Mouse (Mus musculus): ENCODE measurements around the gene Hist1h3e. TPM values are rescaled to one million over a fixed set of nuclear protein-coding genes. Genes with fewer than 3 reads are reported as not detected.
A peak's percentile ranks its signal among the peaks of the same experiment; 100 is the strongest.
"Not testable (repeated sequence)": the region's sequence is repeated elsewhere in the genome, so short reads cannot be mapped to it uniquely, and the experiment has no call there.

Gene Hist1h3e
- polyA plus RNA-seq, 1 experiment, result 2.8 TPM

DNA sequence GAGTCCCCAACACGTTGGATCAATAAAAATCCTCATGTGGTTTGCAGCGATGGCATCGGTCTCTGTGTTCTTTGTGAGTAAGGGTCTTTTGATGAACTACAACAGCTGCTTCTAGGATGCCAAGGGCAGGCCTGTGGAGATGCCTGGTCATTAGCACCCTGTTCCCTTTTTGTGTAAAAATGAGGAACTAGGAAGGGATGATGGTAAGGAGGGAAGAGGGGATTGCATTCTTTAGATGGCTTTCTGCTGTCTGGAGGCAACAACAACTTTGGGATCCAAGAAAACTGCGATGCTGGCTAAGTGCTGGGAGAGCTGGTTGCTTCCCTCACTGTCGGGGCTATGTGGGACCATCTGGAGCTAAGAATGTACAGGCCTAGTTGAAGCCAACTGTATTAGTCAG, 23.9 kb downstream of the Hist1h3e start:
- H3K27ac ChIP-seq (ENCODE audit: control insufficient read depth, insufficient read depth, low read depth, low read length), result no peak overlapping the region
- no peaks in the 10 kb centered on the region for H3K27me3 ChIP-seq (ENCODE audit: control insufficient read depth, insufficient read depth, low read length)
- H3K36me3 ChIP-seq (ENCODE audit: control insufficient read depth, insufficient read depth, low read length), result no peaks in the 10 kb centered on the region
- H3K4me3 ChIP-seq (ENCODE audit: control insufficient read depth, low read depth, low read length), result no peak overlapping the region
- TF ChIP-seq CTCF (IDR thresholded peaks at IDR 0.05; ENCODE audit: control insufficient read depth, insufficient read depth, insufficient replicate concordance, low read depth, low read length) (no peak), POLR2A (IDR thresholded peaks at IDR 0.05; ENCODE audit: control insufficient read depth, low read depth, low read length) (no peak)
- H3K4me1 ChIP-seq (ENCODE audit: control insufficient read depth, insufficient read depth, low read length), result peaks cover 7% of the 10 kb centered on the region

DNA sequence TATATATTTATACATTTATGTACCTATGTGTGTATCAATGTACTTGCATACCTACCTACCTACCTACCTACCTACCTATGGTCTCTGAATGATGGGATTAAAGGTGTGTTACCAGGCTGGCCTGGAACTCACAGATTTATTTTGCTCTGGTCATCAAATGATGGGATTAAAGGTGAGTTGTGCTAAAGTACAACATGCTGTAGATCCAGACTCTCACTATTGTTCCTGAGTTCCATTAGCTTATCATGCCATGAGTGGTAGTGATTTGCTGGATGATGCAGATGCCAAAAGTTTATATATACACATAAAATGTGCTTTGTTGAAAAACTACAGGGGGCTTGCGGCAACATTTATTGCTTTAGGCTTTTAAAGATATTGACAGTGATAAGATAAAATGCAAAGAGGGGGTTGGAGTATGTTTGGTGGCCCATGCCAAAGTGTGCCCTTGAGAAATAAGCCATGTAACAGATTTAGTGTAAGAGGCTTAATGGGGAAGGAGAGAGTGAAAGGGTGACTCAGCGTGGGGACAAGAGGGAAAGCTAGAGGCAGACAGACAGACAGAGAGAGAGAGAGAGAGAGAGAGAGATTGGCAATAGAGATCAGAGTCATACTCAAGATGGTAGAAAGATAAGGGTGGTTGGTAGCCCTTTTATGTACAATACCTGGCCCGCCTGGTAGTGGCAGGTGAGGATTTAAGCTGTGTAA, 25.0 kb downstream of the Hist1h3e start:
- no peak for TF ChIP-seq POLR2A (IDR thresholded peaks at IDR 0.05; ENCODE audit: control insufficient read depth, low read depth, low read length)
- no peak for TF ChIP-seq CTCF (IDR thresholded peaks at IDR 0.05; ENCODE audit: control insufficient read depth, insufficient read depth, insufficient replicate concordance, low read depth, low read length)
- Histone ChIP-seq H3K4me1 (ENCODE audit: control insufficient read depth, insufficient read depth, low read length) (peaks cover 7% of the 10 kb centered on the region), H3K36me3 (ENCODE audit: control insufficient read depth, insufficient read depth, low read length) (no peaks in the 10 kb centered on the region), H3K4me3 (ENCODE audit: control insufficient read depth, low read depth, low read length) (no peak overlapping the region), H3K27me3 (ENCODE audit: control insufficient read depth, insufficient read depth, low read length) (no peaks in the 10 kb centered on the region), H3K27ac (ENCODE audit: control insufficient read depth, insufficient read depth, low read depth, low read length) (no peak overlapping the region)

DNA sequence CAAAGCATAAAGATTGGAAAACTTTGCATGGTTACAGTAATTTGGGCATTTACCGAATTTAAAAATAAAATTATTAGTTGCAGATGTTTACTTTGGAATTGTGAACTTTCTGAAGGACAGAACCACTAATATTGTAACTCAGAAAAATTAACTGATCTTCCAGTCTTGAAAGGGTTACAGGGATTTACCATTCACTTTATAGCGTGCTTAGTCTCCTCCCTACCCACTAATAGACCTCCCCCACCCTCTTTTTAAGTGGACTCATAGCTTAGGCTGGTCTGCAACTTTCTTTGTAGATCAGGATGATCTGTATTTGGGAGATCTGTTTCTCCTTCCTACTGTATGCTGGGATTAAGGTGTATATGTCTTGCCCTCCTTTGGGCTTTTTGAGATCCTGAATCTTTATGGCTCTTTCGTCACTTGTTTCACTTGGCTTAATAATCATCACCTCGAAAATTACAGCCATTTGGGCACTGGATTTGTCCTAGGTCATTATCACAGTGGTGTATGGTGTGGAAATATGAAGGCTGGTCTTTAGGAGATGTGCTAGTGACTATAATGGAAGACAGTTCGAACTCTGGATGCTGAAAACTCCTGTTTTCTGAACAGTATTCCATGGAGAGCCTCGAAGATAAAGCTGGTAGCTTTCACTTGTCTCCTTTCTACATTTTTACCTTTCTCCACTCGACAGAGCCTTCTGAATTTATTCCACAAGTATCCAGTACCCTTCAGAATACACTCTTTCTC, 25.9 kb downstream of the Hist1h3e start:
- Histone ChIP-seq H3K27me3 (ENCODE audit: control insufficient read depth, insufficient read depth, low read length) (no peaks in the 10 kb centered on the region), H3K27ac (ENCODE audit: control insufficient read depth, insufficient read depth, low read depth, low read length) (no peak overlapping the region), H3K36me3 (ENCODE audit: control insufficient read depth, insufficient read depth, low read length) (no peaks in the 10 kb centered on the region), H3K4me1 (ENCODE audit: control insufficient read depth, insufficient read depth, low read length) (peaks cover 7% of the 10 kb centered on the region), H3K4me3 (ENCODE audit: control insufficient read depth, low read depth, low read length) (no peak overlapping the region)
- no peak for TF ChIP-seq CTCF (IDR thresholded peaks at IDR 0.05; ENCODE audit: control insufficient read depth, insufficient read depth, insufficient replicate concordance, low read depth, low read length)
- TF ChIP-seq POLR2A (IDR thresholded peaks at IDR 0.05; ENCODE audit: control insufficient read depth, low read depth, low read length), result no peak

DNA sequence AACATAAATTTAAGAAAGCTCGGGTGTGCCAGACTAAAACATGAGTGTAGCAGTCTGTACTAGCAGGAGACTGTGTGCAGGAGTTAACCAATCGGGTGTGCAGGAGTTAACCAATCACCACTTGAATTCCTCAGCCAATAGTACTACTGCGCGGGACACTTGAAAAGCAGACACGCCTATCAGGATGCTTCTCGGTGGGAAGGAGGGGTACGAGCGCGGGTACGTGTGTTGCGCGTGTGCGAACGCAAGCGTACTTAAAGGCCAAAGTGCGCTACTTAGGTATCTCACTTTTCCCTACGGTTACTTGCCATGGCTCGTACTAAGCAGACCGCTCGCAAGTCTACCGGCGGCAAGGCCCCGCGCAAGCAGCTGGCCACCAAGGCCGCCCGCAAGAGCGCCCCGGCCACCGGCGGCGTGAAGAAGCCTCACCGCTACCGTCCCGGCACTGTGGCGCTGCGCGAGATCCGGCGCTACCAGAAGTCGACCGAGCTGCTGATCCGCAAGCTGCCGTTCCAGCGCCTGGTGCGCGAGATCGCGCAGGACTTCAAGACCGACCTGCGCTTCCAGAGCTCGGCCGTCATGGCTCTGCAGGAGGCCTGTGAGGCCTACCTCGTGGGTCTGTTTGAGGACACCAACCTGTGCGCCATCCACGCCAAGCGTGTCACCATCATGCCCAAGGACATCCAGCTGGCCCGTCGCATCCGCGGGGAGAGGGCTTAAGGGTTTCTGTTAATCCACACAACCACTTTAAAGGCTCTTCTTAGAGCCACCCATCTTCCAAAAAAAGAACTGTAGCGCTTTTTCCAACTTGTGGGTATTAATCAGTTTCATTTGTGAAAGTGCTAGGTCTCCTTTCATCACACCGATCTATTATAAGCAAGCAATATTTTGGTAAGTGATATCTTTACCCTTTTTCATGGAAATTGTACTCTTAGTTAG, 26.8 kb downstream of the Hist1h3e start, which contains the start of gene Hist1h3g:
TSS of gene Hist1h3g (plus strand) at position 286 of the 939 bp plus-strand sequence.
- H3K4me1 ChIP-seq (ENCODE audit: control insufficient read depth, insufficient read depth, low read length); H3K27me3 ChIP-seq (ENCODE audit: control insufficient read depth, insufficient read depth, low read length); H3K27ac ChIP-seq (ENCODE audit: control insufficient read depth, insufficient read depth, low read depth, low read length); H3K36me3 ChIP-seq (ENCODE audit: control insufficient read depth, insufficient read depth, low read length): not testable (repeated sequence)
- H3K4me3 ChIP-seq (ENCODE audit: control insufficient read depth, low read depth, low read length), result peak within 1 kb of the TSS; percentile 38
- TF ChIP-seq POLR2A (IDR thresholded peaks at IDR 0.05; ENCODE audit: control insufficient read depth, low read depth, low read length), result peak; percentile 43; the same call in 1 of the 2 replicates

DNA sequence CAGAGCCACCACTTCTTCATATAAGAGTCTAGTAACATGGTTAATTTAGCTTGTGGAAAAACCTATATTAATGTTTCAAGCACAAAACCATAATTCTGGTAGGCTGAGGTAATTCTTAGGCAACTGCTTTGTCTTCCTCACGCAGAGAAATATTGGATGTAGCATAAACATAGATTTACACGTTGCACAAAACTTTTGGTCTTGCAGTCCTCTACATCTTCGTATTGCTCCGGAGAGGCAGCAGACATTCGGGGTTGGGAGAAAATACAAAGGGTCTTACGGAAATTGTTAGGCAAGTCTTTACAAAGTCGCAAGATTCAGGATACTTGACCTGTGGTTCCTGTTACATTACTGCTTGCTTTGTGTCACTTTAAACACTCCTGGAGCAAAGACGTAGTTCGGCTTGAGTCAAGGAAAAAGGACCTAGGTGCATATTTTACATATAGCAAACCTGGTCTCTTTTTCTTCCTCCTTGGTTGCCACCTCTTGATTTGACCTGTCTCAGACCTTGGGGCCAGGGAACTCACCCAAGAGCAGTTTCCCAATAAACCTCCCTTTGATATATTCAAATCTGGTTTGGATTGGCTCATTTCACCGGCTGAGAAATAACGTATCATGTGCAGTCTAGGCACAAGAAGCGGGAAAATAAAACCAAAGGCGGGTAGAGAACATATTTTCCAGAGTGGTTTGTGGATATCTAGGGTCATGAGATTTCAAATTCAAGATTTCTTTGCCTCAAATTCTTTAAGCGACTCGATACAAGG, 27.6 kb downstream of the Hist1h3e start:
- Histone ChIP-seq H3K27ac (ENCODE audit: control insufficient read depth, insufficient read depth, low read depth, low read length) (no peak overlapping the region), H3K36me3 (ENCODE audit: control insufficient read depth, insufficient read depth, low read length) (no peaks in the 10 kb centered on the region), H3K4me3 (ENCODE audit: control insufficient read depth, low read depth, low read length) (no peak overlapping the region; the same call in 1 of the 2 replicates), H3K27me3 (ENCODE audit: control insufficient read depth, insufficient read depth, low read length) (no peaks in the 10 kb centered on the region), H3K4me1 (ENCODE audit: control insufficient read depth, insufficient read depth, low read length) (peaks cover 7% of the 10 kb centered on the region)
- TF ChIP-seq CTCF (IDR thresholded peaks at IDR 0.05; ENCODE audit: control insufficient read depth, insufficient read depth, insufficient replicate concordance, low read depth, low read length) (no peak), POLR2A (IDR thresholded peaks at IDR 0.05; ENCODE audit: control insufficient read depth, low read depth, low read length) (no peak)

DNA sequence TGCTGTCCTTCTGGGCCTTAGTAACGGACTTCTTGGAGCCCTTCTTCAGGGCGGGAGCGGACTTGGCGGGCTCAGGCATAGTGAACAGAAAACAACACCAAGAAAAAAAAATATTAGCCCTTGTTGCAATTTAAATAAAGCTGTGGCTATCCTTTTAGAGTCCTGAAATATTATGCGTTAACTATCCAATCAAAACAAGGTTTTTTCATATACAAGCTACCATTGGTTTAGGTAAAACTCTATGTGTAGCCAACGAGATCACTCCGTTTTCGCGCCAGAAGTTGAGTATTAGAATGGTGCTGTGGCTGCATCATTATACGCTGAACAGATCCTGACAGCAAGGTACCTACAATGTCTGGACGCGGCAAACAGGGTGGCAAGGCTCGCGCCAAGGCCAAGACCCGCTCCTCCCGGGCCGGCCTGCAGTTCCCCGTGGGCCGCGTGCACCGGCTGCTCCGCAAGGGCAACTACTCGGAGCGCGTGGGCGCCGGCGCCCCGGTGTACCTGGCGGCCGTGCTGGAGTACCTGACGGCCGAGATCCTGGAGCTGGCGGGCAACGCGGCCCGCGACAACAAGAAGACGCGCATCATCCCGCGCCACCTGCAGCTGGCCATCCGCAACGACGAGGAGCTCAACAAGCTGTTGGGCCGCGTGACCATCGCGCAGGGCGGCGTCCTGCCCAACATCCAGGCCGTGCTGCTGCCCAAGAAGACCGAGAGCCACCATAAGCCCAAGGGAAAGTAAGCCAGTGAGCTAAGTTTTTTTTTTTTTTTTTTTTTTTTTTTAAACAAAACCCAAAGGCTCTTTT, 28.4 kb downstream of the Hist1h3e start, which contains the start of gene Hist1h2af:
TSS of gene Hist1h2af (plus strand) at position 347 of the 808 bp plus-strand sequence.
- not testable (repeated sequence) for H3K27ac ChIP-seq (ENCODE audit: control insufficient read depth, insufficient read depth, low read depth, low read length); H3K27me3 ChIP-seq (ENCODE audit: control insufficient read depth, insufficient read depth, low read length); H3K36me3 ChIP-seq (ENCODE audit: control insufficient read depth, insufficient read depth, low read length); H3K4me1 ChIP-seq (ENCODE audit: control insufficient read depth, insufficient read depth, low read length)
- H3K4me3 ChIP-seq (ENCODE audit: control insufficient read depth, low read depth, low read length), result peak within 1 kb of the TSS; percentile 50; the same call in 1 of the 2 replicates

Measured in testis, adult 2 months (tissue).